Mouse (Mus musculus) megakaryocyte-erythroid progenitor cell, adult 5-6 weeks (primary cell): ENCODE data around the gene Specc1. TPM values are rescaled to one million over a fixed set of nuclear protein-coding genes. Genes with fewer than 3 reads are reported as not detected.

Experiments
- ATAC-seq: replicated peaks from 2 replicates; pipeline ENCODE4 v1.8.0; 2016; ENCODE audit warnings: mild to moderate bottlenecking, inconsistent platforms; ENCODE audit not compliant: severe bottlenecking, poor library complexity, low FRiP score, low TSS enrichment
- total RNA-seq, 2 experiments: library from RNA; stranded (forward) in 1 of 2; stranded (reverse) in 1 of 2; fragments of 200-1000, 215-1000 nt in 1 of 2; fragments of >200 nt in 1 of 2; fragmentation: Nextera tagmentation in 1 of 2; gene quantifications; 2 replicates each; pipeline ENCODE4 v1.2.3; 2014 to 2017

Specc1 gene
- total RNA-seq, 2 experiments from 2014 or later, result 35.8 to 65.4 TPM

GRCm38 (mm10) chr11:62007984-62008383 lies 51.4 kb downstream of the Specc1 start:
- no peak for ATAC-seq

- no peak for ATAC-seq
Measured at GRCm38 (mm10) chr11:62010625-62011231, 54.2 kb downstream of the Specc1 start.

- ATAC-seq, result no peak
Measured at GRCm38 (mm10) chr11:62012039-62012438, 55.5 kb downstream of the Specc1 start.

GRCm38 (mm10) chr11:62013449-62013848 lies 56.9 kb downstream of the Specc1 start:
- no peak for ATAC-seq

- ATAC-seq, result no peak
Measured at GRCm38 (mm10) chr11:62015071-62015654, 58.6 kb downstream of the Specc1 start.

- ATAC-seq, result no peak
Measured at GRCm38 (mm10) chr11:62016985-62017384, 60.4 kb downstream of the Specc1 start.

- no peak for ATAC-seq
Measured at GRCm38 (mm10) chr11:62018315-62019205, 62.0 kb downstream of the Specc1 start.

- no peak for ATAC-seq
Measured at GRCm38 (mm10) chr11:62019857-62020256, 63.3 kb downstream of the Specc1 start.

GRCm38 (mm10) chr11:62020898-62021297 lies 64.3 kb downstream of the Specc1 start:
- no peak for ATAC-seq

GRCm38 (mm10) chr11:62022105-62022504 lies 65.5 kb downstream of the Specc1 start:
- peak; percentile 76 for ATAC-seq

- no peak for ATAC-seq
Measured at GRCm38 (mm10) chr11:62022718-62023493, 66.3 kb downstream of the Specc1 start.

- ATAC-seq, result no peak
Measured at GRCm38 (mm10) chr11:62023494-62024233, 67.1 kb downstream of the Specc1 start.

GRCm38 (mm10) chr11:62024234-62024601 lies 67.7 kb downstream of the Specc1 start:
- ATAC-seq, result no peak

- ATAC-seq, result no peak
Measured at GRCm38 (mm10) chr11:62024952-62025351, 68.4 kb downstream of the Specc1 start.

GRCm38 (mm10) chr11:62025770-62026169 lies 69.2 kb downstream of the Specc1 start:
- no peak for ATAC-seq

GRCm38 (mm10) chr11:62026345-62026815 lies 69.8 kb downstream of the Specc1 start:
- ATAC-seq, result no peak

- ATAC-seq, result peak; percentile 35; the same call in 1 of the 2 replicates
Measured at GRCm38 (mm10) chr11:62027271-62027670, 70.7 kb downstream of the Specc1 start.

GRCm38 (mm10) chr11:62027705-62028104 lies 71.1 kb downstream of the Specc1 start:
- peak; percentile 50 for ATAC-seq

GRCm38 (mm10) chr11:62029171-62029570 lies 72.6 kb downstream of the Specc1 start:
- no peak for ATAC-seq
